Mouse (Mus musculus) lung, adult 2 months (tissue): Measurements from ENCODE around the gene Cdc42ep5.

Source experiments
- CTCF ChIP-seq: fragments of 200-500 bp; IDR thresholded peaks from 2 replicates; pipeline ENCODE4 v1.5.1; 2011; ENCODE audit warnings: mild to moderate bottlenecking, low read length, control low read depth; ENCODE audit not compliant: insufficient read depth
- POLR2A ChIP-seq: fragments of 200-500 bp; IDR thresholded peaks from 2 replicates; pipeline ENCODE4 v1.6.1; 2011; ENCODE audit warnings: low read depth, mild to moderate bottlenecking, control low read depth, low read length, borderline replicate concordance; ENCODE audit errors: extremely low read depth

DNA sequence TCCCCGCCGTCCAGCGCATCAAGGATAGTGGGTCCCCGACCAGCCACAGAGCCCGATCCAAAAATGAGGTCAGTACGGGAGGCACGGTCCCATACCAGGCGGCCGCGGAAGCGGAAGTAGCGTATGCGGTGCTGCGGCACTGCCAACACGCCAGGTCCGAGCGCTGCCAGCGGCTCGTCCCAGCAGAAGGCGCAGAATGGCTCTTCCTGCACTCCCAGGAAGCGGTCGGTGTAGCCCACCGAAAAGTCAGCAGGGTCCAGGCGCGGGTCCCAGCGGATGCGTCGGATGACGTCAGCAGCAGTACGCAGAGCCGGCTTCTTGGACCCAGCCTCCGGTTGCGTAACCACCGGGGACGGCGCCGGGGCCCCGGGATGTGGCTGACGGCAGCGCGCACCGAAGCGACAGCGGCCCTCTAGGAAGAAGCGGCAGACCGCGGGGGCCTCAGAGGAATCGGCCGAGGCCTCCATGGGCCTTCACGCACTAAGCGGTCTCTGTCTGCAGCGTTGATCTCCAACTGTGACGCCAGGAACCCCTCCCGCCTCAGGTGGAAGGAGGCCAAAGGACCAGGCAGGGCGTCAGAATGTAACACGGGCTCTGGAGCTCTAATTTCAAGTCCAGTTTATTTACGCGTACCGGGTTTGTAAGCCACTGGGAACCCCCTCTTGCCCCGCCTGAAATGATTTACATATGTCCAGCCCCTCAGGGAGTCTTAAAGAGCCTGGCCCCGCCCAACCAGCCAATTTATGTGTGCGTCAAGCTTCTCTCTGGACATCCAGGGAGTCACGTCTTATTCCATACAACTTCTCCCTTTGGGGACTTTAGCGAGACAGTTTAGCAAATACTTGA is 15.2 kb downstream of the Cdc42ep5 start:
- TF ChIP-seq POLR2A = peak; percentile 82; the same call in 1 of the 2 replicates
- no peak for TF ChIP-seq CTCF
